Mouse (Mus musculus) kidney, embryonic 15.5 days (tissue): Measurements from ENCODE around the gene Ccdc107. TPM values are rescaled to one million over a fixed set of nuclear protein-coding genes. Genes with fewer than 3 reads are reported as not detected.
A peak's percentile ranks its signal among the peaks of the same experiment; 100 is the strongest.

Source experiments
- ATAC-seq: fragments of 200-750 bp; cut with Nextera tagmentation; replicated peaks from 2 replicates; pipeline ENCODE4 v1.8.0; 2017; ENCODE audit warnings: moderate TSS enrichment; ENCODE audit not compliant: low FRiP score
- H3K27ac ChIP-seq: fragments of 300-500 bp; sonication (generic); 2 replicates; pipeline ENCODE4 v1.5.1; 2015; ENCODE audit warnings: mild to moderate bottlenecking, inconsistent platforms
- H3K27me3 ChIP-seq: fragments of 300-500 bp; sonication (generic); 2 replicates; pipeline ENCODE4 v1.6.1; 2015; ENCODE audit warnings: inconsistent platforms
- H3K36me3 ChIP-seq: fragments of 300-500 bp; sonication (generic); 2 replicates; pipeline ENCODE4 v1.6.1; 2015; ENCODE audit warnings: inconsistent platforms
- H3K4me1 ChIP-seq: fragments of 300-500 bp; sonication (generic); 2 replicates; pipeline ENCODE4 v1.6.1; 2015; ENCODE audit warnings: inconsistent platforms
- H3K4me2 ChIP-seq: fragments of 300-500 bp; sonication (generic); 2 replicates; pipeline ENCODE4 v1.6.1; 2015; ENCODE audit warnings: moderate library complexity, mild to moderate bottlenecking, inconsistent platforms
- H3K4me3 ChIP-seq: fragments of 300-500 bp; sonication (generic); replicated peaks from 2 replicates; pipeline ENCODE4 v1.5.1; 2015; ENCODE audit warnings: mild to moderate bottlenecking, inconsistent platforms
- H3K9ac ChIP-seq: fragments of 300-500 bp; sonication (generic); 2 replicates; pipeline ENCODE4 v1.6.1; 2015; ENCODE audit warnings: mild to moderate bottlenecking, inconsistent platforms
- H3K9me3 ChIP-seq: fragments of 300-500 bp; sonication (generic); replicated peaks from 2 replicates; pipeline ENCODE4 v1.6.1; 2016; ENCODE audit warnings: inconsistent platforms
- WGBS: fragments of 180-500 bp; shearing (Covaris S2); methylation state at CpG from one replicate; pipeline ENCODE4 v1.1.7; 2015; ENCODE audit warnings: mixed read lengths; 5-methylcytosine and 5-hydroxymethylcytosine counted together
- polyA plus RNA-seq: library from polyadenylated mRNA; unstranded; fragments of >200 nt; fragmentation: Nextera tagmentation; extraction: Ambion mirVana; gene quantifications from 2 replicates; pipeline ENCODE4 v1.2.1, GENCODE M21; 2015

Gene Ccdc107
- polyA plus RNA-seq, 1 experiment from 2014 or later = 72.2 TPM

GRCm38 (mm10) chr4:43504269-43504668 is 11.6 kb downstream of the Ccdc107 start:
- no peak for ATAC-seq
- 70% methylated on average over 4 of the region's 4 CpGs for WGBS
- no peak overlapping the region for H3K4me3 ChIP-seq
- H3K36me3 ChIP-seq = no peaks in the 10 kb centered on the region
- H3K4me1 ChIP-seq = peaks cover 24% of the 10 kb centered on the region
- H3K27me3 ChIP-seq = peaks cover 9% of the 10 kb centered on the region; the same call in 1 of the 2 replicates
- no peak overlapping the region for H3K27ac ChIP-seq
- H3K4me2 ChIP-seq = no peak overlapping the region
- no peaks in the 10 kb centered on the region for H3K9me3 ChIP-seq
- no peak overlapping the region for H3K9ac ChIP-seq

GRCm38 (mm10) chr4:43506074-43506473 is 13.4 kb downstream of the Ccdc107 start:
- ATAC-seq = no peak
- H3K9me3 ChIP-seq = no peaks in the 10 kb centered on the region
- H3K4me2 ChIP-seq = no peak overlapping the region
- H3K4me3 ChIP-seq = no peak overlapping the region
- no peak overlapping the region for H3K9ac ChIP-seq
- 90% methylated on average over 8 of the region's 8 CpGs for WGBS
- no peaks in the 10 kb centered on the region for H3K36me3 ChIP-seq
- H3K27ac ChIP-seq = no peak overlapping the region
- peaks cover 9% of the 10 kb centered on the region; the same call in 1 of the 2 replicates for H3K27me3 ChIP-seq
- peaks cover 19% of the 10 kb centered on the region for H3K4me1 ChIP-seq

GRCm38 (mm10) chr4:43506536-43507185 is 14.0 kb downstream of the Ccdc107 start, which contains the start of gene Car9:
Gene Car9, plus strand, starts transcription at chr4:43506966.
- Histone ChIP-seq H3K27ac (no peak within 1 kb of the TSS), H3K9ac (no peak within 1 kb of the TSS), H3K27me3 (peaks cover 9% of the 10 kb centered on the region; the same call in 1 of the 2 replicates), H3K4me3 (peak within 1 kb of the TSS; percentile 50), H3K4me2 (peak within 1 kb of the TSS; percentile 76), H3K4me1 (peaks cover 19% of the 10 kb centered on the region), H3K36me3 (no peaks in the 10 kb centered on the region), H3K9me3 (no peaks in the 10 kb centered on the region)
- 53% methylated on average over 9 of the region's 9 CpGs for whole genome bisulfite sequencing
- ATAC-seq = 0 out of 2 replicates have a peak, but pooled peaks have one; percentile 19

- Histone ChIP-seq H3K9ac (peak overlapping the region; percentile 42), H3K36me3 (no peaks in the 10 kb centered on the region), H3K4me3 (peak overlapping the region; percentile 50), H3K27me3 (peaks cover 9% of the 10 kb centered on the region; the same call in 1 of the 2 replicates), H3K4me1 (peaks cover 19% of the 10 kb centered on the region), H3K9me3 (no peaks in the 10 kb centered on the region), H3K4me2 (peak overlapping the region; percentile 76), H3K27ac (no peak overlapping the region)
- 6% methylated on average over 22 of the region's 22 CpGs for WGBS
- peak; percentile 44 for ATAC-seq
Measured at GRCm38 (mm10) chr4:43507938-43508665, 15.4 kb downstream of the Ccdc107 start.

GRCm38 (mm10) chr4:43508666-43508997 is 15.9 kb downstream of the Ccdc107 start:
- Histone ChIP-seq H3K27me3 (peaks cover 9% of the 10 kb centered on the region; the same call in 1 of the 2 replicates), H3K4me2 (peak overlapping the region; percentile 76), H3K4me1 (peaks cover 19% of the 10 kb centered on the region), H3K4me3 (peak overlapping the region; percentile 50), H3K27ac (0 out of 2 replicates have a peak overlapping the region, but pooled peaks have one; percentile 19), H3K9ac (peak overlapping the region; percentile 42), H3K9me3 (no peaks in the 10 kb centered on the region), H3K36me3 (no peaks in the 10 kb centered on the region)
- 3% methylated on average over 13 of the region's 13 CpGs for WGBS
- peak; percentile 70 for ATAC-seq

- Histone ChIP-seq H3K4me2 (peak overlapping the region; percentile 76), H3K27ac (0 out of 2 replicates have a peak overlapping the region, but pooled peaks have one; percentile 19), H3K9ac (peak overlapping the region; percentile 5; the same call in 1 of the 2 replicates), H3K9me3 (no peaks in the 10 kb centered on the region), H3K36me3 (no peaks in the 10 kb centered on the region), H3K4me1 (peaks cover 19% of the 10 kb centered on the region), H3K4me3 (peak overlapping the region; percentile 50), H3K27me3 (peaks cover 9% of the 10 kb centered on the region; the same call in 1 of the 2 replicates)
- ATAC-seq = no peak
- 31% methylated on average over 9 of the region's 9 CpGs for WGBS
Measured at GRCm38 (mm10) chr4:43509109-43509508, 16.4 kb downstream of the Ccdc107 start.

GRCm38 (mm10) chr4:43511675-43512454 is 19.2 kb downstream of the Ccdc107 start:
- WGBS = 77% methylated on average over 19 of the region's 19 CpGs
- H3K4me2 ChIP-seq = no peak overlapping the region

GRCm38 (mm10) chr4:43512653-43513052 is 20.0 kb downstream of the Ccdc107 start:
- 0 out of 2 replicates have a peak, but pooled peaks cover 2% of the 10 kb centered on the region for H3K27me3 ChIP-seq
- no peak overlapping the region for H3K9ac ChIP-seq
- no peak for ATAC-seq
- WGBS = 54% methylated on average over 7 of the region's 7 CpGs
- peaks cover 19% of the 10 kb centered on the region for H3K36me3 ChIP-seq
- H3K4me2 ChIP-seq = no peak overlapping the region
- H3K4me1 ChIP-seq = peaks cover 19% of the 10 kb centered on the region
- no peak overlapping the region for H3K27ac ChIP-seq
- no peak overlapping the region for H3K4me3 ChIP-seq
- no peaks in the 10 kb centered on the region for H3K9me3 ChIP-seq

More at GRCm38 (mm10) chr4:43511675-43512454, 19.2 kb downstream of the Ccdc107 start:
- Histone ChIP-seq H3K4me3 (no peak overlapping the region), H3K4me1 (peaks cover 19% of the 10 kb centered on the region), H3K36me3 (peaks cover 11% of the 10 kb centered on the region), H3K9ac (no peak overlapping the region), H3K27me3 (peaks cover 8% of the 10 kb centered on the region; the same call in 1 of the 2 replicates), H3K27ac (no peak overlapping the region), H3K9me3 (no peaks in the 10 kb centered on the region)
- no peak for ATAC-seq

GRCm38 (mm10) chr4:43513300-43513699 is 20.6 kb downstream of the Ccdc107 start:
- Histone ChIP-seq H3K4me2 (no peak overlapping the region), H3K27me3 (no peaks in the 10 kb centered on the region), H3K36me3 (peaks cover 25% of the 10 kb centered on the region), H3K4me3 (no peak overlapping the region), H3K27ac (no peak overlapping the region), H3K9ac (no peak overlapping the region), H3K9me3 (no peaks in the 10 kb centered on the region), H3K4me1 (peaks cover 12% of the 10 kb centered on the region)
- 85% methylated on average over 4 of the region's 4 CpGs for WGBS
- ATAC-seq = no peak

GRCm38 (mm10) chr4:43513791-43514190 is 21.1 kb downstream of the Ccdc107 start:
- no peaks in the 10 kb centered on the region for H3K9me3 ChIP-seq
- no peak overlapping the region for H3K27ac ChIP-seq
- ATAC-seq = no peak
- H3K4me3 ChIP-seq = no peak overlapping the region
- peaks cover 10% of the 10 kb centered on the region for H3K4me1 ChIP-seq
- H3K4me2 ChIP-seq = no peak overlapping the region
- 0 out of 2 replicates have a peak, but pooled peaks cover 1% of the 10 kb centered on the region for H3K27me3 ChIP-seq
- H3K36me3 ChIP-seq = peaks cover 26% of the 10 kb centered on the region
- 68% methylated on average over 4 of the region's 4 CpGs for WGBS
- H3K9ac ChIP-seq = no peak overlapping the region

- WGBS = 70% methylated on average over 11 of the region's 11 CpGs
- H3K9me3 ChIP-seq = no peaks in the 10 kb centered on the region
- H3K9ac ChIP-seq = no peak overlapping the region
- peaks cover 30% of the 10 kb centered on the region for H3K36me3 ChIP-seq
- H3K27ac ChIP-seq = no peak overlapping the region
- H3K4me1 ChIP-seq = peaks cover 25% of the 10 kb centered on the region
- H3K4me3 ChIP-seq = no peak overlapping the region
- H3K27me3 ChIP-seq = peaks cover 9% of the 10 kb centered on the region; the same call in 1 of the 2 replicates
- no peak overlapping the region for H3K4me2 ChIP-seq
- ATAC-seq = no peak
Measured at GRCm38 (mm10) chr4:43515764-43516708, 23.3 kb downstream of the Ccdc107 start.
